Mouse (Mus musculus) limb, embryonic 15.5 days (tissue): ENCODE measurements around the gene Plin5. TPM values are rescaled to one million over a fixed set of nuclear protein-coding genes. Genes with fewer than 3 reads are reported as not detected.

ENCODE experiments used
- polyA plus RNA-seq: library from polyadenylated mRNA; unstranded; fragments of >200 nt; fragmentation: Nextera tagmentation; extraction: Ambion mirVana; gene quantifications from 2 replicates; pipeline ENCODE4 v1.2.1, GENCODE M21; 2015

Gene Plin5
- polyA plus RNA-seq, 1 experiment from 2014 or later: 0.12 TPM

Other genes with a start within 250 kb of the Plin5 start
- gene Zfp119a, start 238.7 kb downstream of the Plin5 start, polyA plus RNA-seq: 10.0 TPM in 2 replicates
- gene Zfp959, start 225.5 kb downstream of the Plin5 start, polyA plus RNA-seq: 13.5 and 14.4 TPM in 2 replicates
- gene Zfp119b, start 168.1 kb downstream of the Plin5 start, polyA plus RNA-seq: 6.9 and 9.1 TPM in 2 replicates
- 3.3 and 3.8 TPM in 2 replicates for gene Ebi3, start 165.0 kb downstream of the Plin5 start, polyA plus RNA-seq
- 21.7 and 22.1 TPM in 2 replicates for gene Yju2, start 158.5 kb downstream of the Plin5 start, polyA plus RNA-seq
- 19.9 and 21.4 TPM in 2 replicates for gene Shd, start 147.1 kb downstream of the Plin5 start, polyA plus RNA-seq
- 12.6 and 18.3 TPM in 2 replicates for gene Fsd1, start 131.1 kb downstream of the Plin5 start, polyA plus RNA-seq
- 26.0 and 28.2 TPM in 2 replicates for gene Stap2, start 112.0 kb downstream of the Plin5 start, polyA plus RNA-seq
- gene Mpnd, start 111.9 kb downstream of the Plin5 start, polyA plus RNA-seq: 71.2 and 82.9 TPM in 2 replicates
- 210 and 217 TPM in 2 replicates for gene Sh3gl1, start 81.0 kb downstream of the Plin5 start, polyA plus RNA-seq
- gene Chaf1a, start 77.2 kb downstream of the Plin5 start, polyA plus RNA-seq: 19.1 and 21.4 TPM in 2 replicates
- gene Ubxn6, start 42.6 kb downstream of the Plin5 start, polyA plus RNA-seq: 42.1 and 45.6 TPM in 2 replicates
- gene Hdgfl2, start 38.0 kb downstream of the Plin5 start, polyA plus RNA-seq: 103 and 106 TPM in 2 replicates
- 0.03 and 0.11 TPM in 2 replicates for gene Plin4, start 7.8 kb downstream of the Plin5 start, polyA plus RNA-seq
- gene Lrg1, start 4.4 kb upstream of the Plin5 start, polyA plus RNA-seq: 0.55 and 1.7 TPM in 2 replicates
- 2.3 and 3.3 TPM in 2 replicates for gene Sema6b, start 22.7 kb upstream of the Plin5 start, polyA plus RNA-seq
- 11.3 and 13.1 TPM in 2 replicates for gene Tnfaip8l1, start 44.9 kb upstream of the Plin5 start, polyA plus RNA-seq
- gene Mydgf, start 66.3 kb upstream of the Plin5 start, polyA plus RNA-seq: 108 and 119 TPM in 2 replicates
- gene Dpp9, start 101.3 kb upstream of the Plin5 start, polyA plus RNA-seq: 33.6 and 34.6 TPM in 2 replicates
- gene Fem1a, start 139.2 kb upstream of the Plin5 start, polyA plus RNA-seq: 14.9 and 19.7 TPM in 2 replicates
- 7.1 and 8.6 TPM in 2 replicates for gene Ticam1, start 159.2 kb upstream of the Plin5 start, polyA plus RNA-seq
- gene Plin3, start 175.3 kb upstream of the Plin5 start, polyA plus RNA-seq: 94.2 and 114 TPM in 2 replicates
- gene Arrdc5, start 182.7 kb upstream of the Plin5 start, polyA plus RNA-seq: not detected in 2 replicates
- 107 and 108 TPM in 2 replicates for gene Uhrf1, start 185.7 kb upstream of the Plin5 start, polyA plus RNA-seq
- 35.9 and 37.3 TPM in 2 replicates for gene Kdm4b, start 208.5 kb upstream of the Plin5 start, polyA plus RNA-seq